Mouse (Mus musculus): ENCODE measurements at regions not wholly inside any gene's neighbourhood (a gene's known extent, or its start where the extent isn't known, plus 50 kb on each side); places are given as distances from the start of the nearest gene placed in this dataset.

DNA sequence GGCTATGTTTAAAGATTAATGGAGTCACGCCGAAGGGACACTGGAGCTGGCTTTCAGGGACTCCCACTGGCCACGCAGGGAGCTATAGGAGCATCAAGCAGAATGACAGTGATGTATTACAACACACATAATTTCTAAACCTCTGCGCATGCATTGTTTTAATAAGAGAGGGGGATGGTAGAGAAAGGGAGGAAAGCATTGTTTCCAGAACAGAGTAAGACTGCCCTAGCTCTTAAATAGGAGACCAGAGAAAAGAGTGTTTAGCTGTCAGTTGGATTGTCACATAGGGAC is 471.1 kb upstream of the Sphkap start:
- Histone ChIP-seq H3K36me3 (ENCODE audit: control insufficient read depth, insufficient read depth) (no peaks in the 10 kb centered on the region), H3ac (ENCODE audit: control insufficient read depth, insufficient read length) (no peak overlapping the region), H3K27me3 (ENCODE audit: control insufficient read depth, insufficient read depth, insufficient read length) (no peaks in the 10 kb centered on the region), H3K4me2 (ENCODE audit: low read depth) (no peak overlapping the region), H3K4me3 (no peak overlapping the region), H3K79me2 (ENCODE audit: control insufficient read depth, insufficient read depth) (no peaks in the 10 kb centered on the region)
- no peak for TF ChIP-seq MYOG (IDR thresholded peaks at IDR 0.05; ENCODE audit: control insufficient read depth in 1 of 3, insufficient read depth in 1 of 3, insufficient read length in 2 of 3, low read depth in 2 of 3)
- no peak for TF ChIP-seq TCF3 (IDR thresholded peaks at IDR 0.05; ENCODE audit: insufficient read length, low read depth)
- TF ChIP-seq TCF12 (IDR thresholded peaks at IDR 0.05; ENCODE audit: insufficient read depth, poor library complexity, severe bottlenecking) = no peak
- no peak for TF ChIP-seq SRF (IDR thresholded peaks at IDR 0.05; ENCODE audit: control insufficient read depth, insufficient read length, low read depth)
- no peak for TF ChIP-seq MYOD1 (IDR thresholded peaks at IDR 0.05; ENCODE audit: control insufficient read depth in 1 of 3, insufficient read length in 2 of 3, low read depth in 2 of 3)
- TF ChIP-seq POLR2AphosphoS2 (IDR thresholded peaks at IDR 0.05; ENCODE audit: insufficient read length, low read depth) = no peak
- TF ChIP-seq E2F4 (IDR thresholded peaks at IDR 0.05; ENCODE audit: insufficient read depth) = no peak
- no peak for TF ChIP-seq USF1 (IDR thresholded peaks at IDR 0.05; ENCODE audit: low read depth)
- TF ChIP-seq CEBPB (IDR thresholded peaks at IDR 0.05; ENCODE audit: insufficient read depth, poor library complexity, severe bottlenecking) = no peak
- no peak for TF ChIP-seq POLR2A (IDR thresholded peaks at IDR 0.05; ENCODE audit: insufficient read length, low read depth)
- TF ChIP-seq MAX (IDR thresholded peaks at IDR 0.05; ENCODE audit: low read depth) = no peak
- no peak for TF ChIP-seq REST (IDR thresholded peaks at IDR 0.05; ENCODE audit: insufficient read depth, insufficient read length)

DNA sequence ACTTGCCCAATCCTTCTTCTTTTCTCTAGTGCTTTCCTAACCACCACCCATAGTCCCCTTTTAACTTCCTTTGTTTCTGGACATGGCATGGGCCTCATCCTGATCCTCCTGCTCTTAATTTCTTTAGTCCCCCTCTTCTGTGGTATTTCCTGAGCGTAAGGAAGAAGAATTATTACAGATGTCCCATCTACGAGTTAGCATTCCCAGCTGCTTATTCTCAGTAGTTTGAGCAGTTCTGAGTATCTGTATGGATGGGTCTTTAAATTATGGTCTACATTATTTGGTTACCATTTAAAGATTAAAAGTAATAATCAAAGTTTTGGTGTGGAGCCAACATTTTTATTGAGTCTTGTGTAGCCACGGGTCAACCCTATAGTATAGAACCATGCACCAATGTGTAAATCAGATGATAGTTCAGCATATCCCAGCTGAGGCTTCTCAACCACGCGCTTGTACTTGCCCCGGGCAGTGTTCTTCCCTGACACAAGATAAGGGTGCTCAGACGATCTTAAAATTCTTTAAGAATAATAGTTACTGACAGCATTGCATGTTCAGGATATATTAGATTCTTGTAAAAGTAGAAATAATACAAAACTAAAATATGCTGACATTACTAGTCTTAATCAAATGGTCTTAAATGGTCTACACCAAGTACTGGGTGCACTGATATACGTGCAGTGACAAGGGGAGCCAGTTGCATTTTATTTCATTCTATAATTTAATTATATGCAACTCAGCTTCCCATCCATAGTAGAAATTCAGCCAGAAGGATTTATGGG is 470.5 kb upstream of the Sphkap start:
- Histone ChIP-seq H3K79me2 (ENCODE audit: control insufficient read depth, insufficient read depth) (no peaks in the 10 kb centered on the region), H3K36me3 (ENCODE audit: control insufficient read depth, insufficient read depth) (no peaks in the 10 kb centered on the region), H3K27me3 (ENCODE audit: control insufficient read depth, insufficient read depth, insufficient read length) (no peaks in the 10 kb centered on the region), H3ac (ENCODE audit: control insufficient read depth, insufficient read length) (no peak overlapping the region), H3K4me3 (no peak overlapping the region), H3K4me2 (ENCODE audit: low read depth) (no peak overlapping the region)
- TF ChIP-seq SRF (IDR thresholded peaks at IDR 0.05; ENCODE audit: control insufficient read depth, insufficient read length, low read depth) (no peak), E2F4 (IDR thresholded peaks at IDR 0.05; ENCODE audit: insufficient read depth) (no peak), TCF12 (IDR thresholded peaks at IDR 0.05; ENCODE audit: insufficient read depth, poor library complexity, severe bottlenecking) (no peak), POLR2AphosphoS2 (IDR thresholded peaks at IDR 0.05; ENCODE audit: insufficient read length, low read depth) (no peak), CEBPB (IDR thresholded peaks at IDR 0.05; ENCODE audit: insufficient read depth, poor library complexity, severe bottlenecking) (no peak), POLR2A (IDR thresholded peaks at IDR 0.05; ENCODE audit: insufficient read length, low read depth) (no peak), MYOD1 (IDR thresholded peaks at IDR 0.05; ENCODE audit: control insufficient read depth in 1 of 3, insufficient read length in 2 of 3, low read depth in 2 of 3) (no peak), USF1 (IDR thresholded peaks at IDR 0.05; ENCODE audit: low read depth) (no peak), TCF3 (IDR thresholded peaks at IDR 0.05; ENCODE audit: insufficient read length, low read depth) (no peak), MAX (IDR thresholded peaks at IDR 0.05; ENCODE audit: low read depth) (no peak), MYOG (IDR thresholded peaks at IDR 0.05; ENCODE audit: control insufficient read depth in 1 of 3, insufficient read depth in 1 of 3, insufficient read length in 2 of 3, low read depth in 2 of 3) (no peak), REST (IDR thresholded peaks at IDR 0.05; ENCODE audit: insufficient read depth, insufficient read length) (no peak)

DNA sequence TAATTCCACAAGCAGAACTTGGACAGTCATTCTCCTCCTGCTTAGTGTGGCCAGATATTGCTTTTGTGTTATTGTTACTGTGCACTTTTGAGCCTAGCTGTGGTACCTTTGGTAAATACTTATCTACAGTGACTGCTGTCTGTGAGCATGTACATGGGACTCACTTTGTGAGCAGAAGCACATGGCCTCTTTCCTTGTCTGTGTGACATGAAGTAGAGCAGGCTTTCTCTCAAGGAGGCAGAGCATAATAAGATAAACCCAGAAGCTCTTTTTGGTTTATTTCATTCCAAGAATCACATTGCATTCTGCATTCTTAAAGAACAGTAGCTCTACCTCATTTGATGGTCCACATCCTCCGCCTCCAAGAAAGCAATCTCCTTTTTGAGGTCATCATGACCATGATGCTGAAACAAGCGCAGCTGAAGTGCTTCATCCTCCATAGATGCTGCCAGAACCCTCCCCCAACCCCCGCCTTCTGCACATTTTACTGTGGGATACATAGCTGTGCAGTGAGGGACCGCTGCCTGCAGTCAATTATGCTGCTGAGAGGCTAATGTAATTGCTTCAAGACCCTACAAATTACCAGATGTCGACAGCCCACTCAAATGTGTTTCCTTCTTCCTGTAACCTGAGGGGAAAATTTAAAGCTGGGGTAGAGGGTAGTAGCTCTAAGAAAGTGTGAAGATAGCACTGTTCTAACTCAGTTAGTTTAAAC is 463.0 kb upstream of the Sphkap start:
- TF ChIP-seq TCF12 (IDR thresholded peaks at IDR 0.05; ENCODE audit: insufficient read depth, poor library complexity, severe bottlenecking) (no peak), SRF (IDR thresholded peaks at IDR 0.05; ENCODE audit: control insufficient read depth, insufficient read length, low read depth) (no peak), MAX (IDR thresholded peaks at IDR 0.05; ENCODE audit: low read depth) (no peak), REST (IDR thresholded peaks at IDR 0.05; ENCODE audit: insufficient read depth, insufficient read length) (no peak), TCF3 (IDR thresholded peaks at IDR 0.05; ENCODE audit: insufficient read length, low read depth) (no peak), E2F4 (IDR thresholded peaks at IDR 0.05; ENCODE audit: insufficient read depth) (no peak), USF1 (IDR thresholded peaks at IDR 0.05; ENCODE audit: low read depth) (no peak), CEBPB (IDR thresholded peaks at IDR 0.05; ENCODE audit: insufficient read depth, poor library complexity, severe bottlenecking) (no peak), MYOD1 (IDR thresholded peaks at IDR 0.05; ENCODE audit: control insufficient read depth in 1 of 3, insufficient read length in 2 of 3, low read depth in 2 of 3) (no peak), POLR2AphosphoS2 (IDR thresholded peaks at IDR 0.05; ENCODE audit: insufficient read length, low read depth) (no peak), MYOG (IDR thresholded peaks at IDR 0.05; ENCODE audit: control insufficient read depth in 1 of 3, insufficient read depth in 1 of 3, insufficient read length in 2 of 3, low read depth in 2 of 3) (no peak), POLR2A (IDR thresholded peaks at IDR 0.05; ENCODE audit: insufficient read length, low read depth) (no peak)
- Histone ChIP-seq H3K79me2 (ENCODE audit: control insufficient read depth, insufficient read depth) (no peaks in the 10 kb centered on the region), H3ac (ENCODE audit: control insufficient read depth, insufficient read length) (no peak overlapping the region), H3K4me3 (no peak overlapping the region), H3K27me3 (ENCODE audit: control insufficient read depth, insufficient read depth, insufficient read length) (no peaks in the 10 kb centered on the region), H3K36me3 (ENCODE audit: control insufficient read depth, insufficient read depth) (no peaks in the 10 kb centered on the region), H3K4me2 (ENCODE audit: low read depth) (no peak overlapping the region)

DNA sequence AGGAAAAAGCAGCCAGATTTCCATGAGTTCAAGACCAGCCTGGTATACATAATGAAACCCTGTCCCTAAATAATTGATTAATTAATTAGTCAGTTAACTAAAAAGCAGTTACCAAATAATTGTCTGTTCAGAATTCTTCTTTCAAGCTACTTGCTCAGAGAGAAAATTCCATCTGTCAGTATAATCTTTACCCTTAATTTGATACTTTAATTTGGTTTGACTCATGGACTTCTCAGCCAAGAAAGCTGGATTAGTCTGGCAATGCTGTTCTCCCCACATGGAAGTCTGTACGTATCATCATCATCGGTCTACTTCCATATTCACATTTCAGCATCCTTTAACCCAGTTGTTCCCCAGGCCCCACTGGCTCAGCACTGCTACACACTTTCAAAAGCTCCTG is 461.0 kb upstream of the Sphkap start:
- Histone ChIP-seq H3K4me3 (no peak overlapping the region), H3K27me3 (ENCODE audit: control insufficient read depth, insufficient read depth, insufficient read length) (no peaks in the 10 kb centered on the region), H3K4me2 (ENCODE audit: low read depth) (no peak overlapping the region), H3ac (ENCODE audit: control insufficient read depth, insufficient read length) (no peak overlapping the region), H3K36me3 (ENCODE audit: control insufficient read depth, insufficient read depth) (no peaks in the 10 kb centered on the region), H3K79me2 (ENCODE audit: control insufficient read depth, insufficient read depth) (no peaks in the 10 kb centered on the region)
- no peak for TF ChIP-seq TCF3 (IDR thresholded peaks at IDR 0.05; ENCODE audit: insufficient read length, low read depth)
- no peak for TF ChIP-seq MYOG (IDR thresholded peaks at IDR 0.05; ENCODE audit: control insufficient read depth in 1 of 3, insufficient read depth in 1 of 3, insufficient read length in 2 of 3, low read depth in 2 of 3)
- TF ChIP-seq POLR2AphosphoS2 (IDR thresholded peaks at IDR 0.05; ENCODE audit: insufficient read length, low read depth) = no peak
- TF ChIP-seq MYOD1 (IDR thresholded peaks at IDR 0.05; ENCODE audit: control insufficient read depth in 1 of 3, insufficient read length in 2 of 3, low read depth in 2 of 3) = no peak
- no peak for TF ChIP-seq POLR2A (IDR thresholded peaks at IDR 0.05; ENCODE audit: insufficient read length, low read depth)
- no peak for TF ChIP-seq SRF (IDR thresholded peaks at IDR 0.05; ENCODE audit: control insufficient read depth, insufficient read length, low read depth)
- TF ChIP-seq CEBPB (IDR thresholded peaks at IDR 0.05; ENCODE audit: insufficient read depth, poor library complexity, severe bottlenecking) = no peak
- TF ChIP-seq TCF12 (IDR thresholded peaks at IDR 0.05; ENCODE audit: insufficient read depth, poor library complexity, severe bottlenecking) = no peak
- TF ChIP-seq MAX (IDR thresholded peaks at IDR 0.05; ENCODE audit: low read depth) = no peak
- no peak for TF ChIP-seq E2F4 (IDR thresholded peaks at IDR 0.05; ENCODE audit: insufficient read depth)
- TF ChIP-seq USF1 (IDR thresholded peaks at IDR 0.05; ENCODE audit: low read depth) = no peak
- TF ChIP-seq REST (IDR thresholded peaks at IDR 0.05; ENCODE audit: insufficient read depth, insufficient read length) = no peak
